Mouse (Mus musculus) heart, embryonic 10.5 days (tissue): Measurements from ENCODE around the gene Atp6v1fnb. TPM values are rescaled to one million over a fixed set of nuclear protein-coding genes. Genes with fewer than 3 reads are reported as not detected.

ENCODE experiments used
- DNase-seq: peaks from one replicate; pipeline ENCODE4 v3.0.0-alpha.2; 2017; ENCODE audit warnings: low spot score
- H3K27ac ChIP-seq: fragments of 300-500 bp; sonication (generic); 2 replicates; pipeline ENCODE4 v1.5.1; 2016; ENCODE audit warnings: mild to moderate bottlenecking
- H3K27me3 ChIP-seq: fragments of 300-500 bp; sonication (generic); 2 replicates; pipeline ENCODE4 v1.6.1; 2016; ENCODE audit warnings: mild to moderate bottlenecking; ENCODE audit not compliant: poor library complexity, insufficient read depth, severe bottlenecking
- H3K36me3 ChIP-seq: fragments of 300-500 bp; sonication (generic); 2 replicates; pipeline ENCODE4 v1.6.1; 2016; ENCODE audit warnings: mild to moderate bottlenecking, moderate library complexity
- H3K4me1 ChIP-seq: fragments of 300-500 bp; sonication (generic); 2 replicates; pipeline ENCODE4 v1.6.1; 2016; ENCODE audit warnings: mild to moderate bottlenecking
- H3K4me3 ChIP-seq: fragments of 300-500 bp; sonication (generic); 2 replicates; pipeline ENCODE4 v1.5.1; 2016; ENCODE audit warnings: mild to moderate bottlenecking, moderate library complexity
- H3K9me3 ChIP-seq: fragments of 300-500 bp; sonication (generic); 2 replicates; pipeline ENCODE4 v1.6.1; 2016; ENCODE audit warnings: mild to moderate bottlenecking, moderate library complexity
- WGBS: fragments of 180-500 bp; shearing (Covaris S2); methylation state at CpG from one replicate; pipeline ENCODE4 v1.1.7; 2016; 5-methylcytosine and 5-hydroxymethylcytosine counted together
- polyA plus RNA-seq: library from polyadenylated mRNA; unstranded; fragments of >200 nt; fragmentation: Nextera tagmentation; extraction: Ambion mirVana; gene quantifications from 2 replicates; pipeline ENCODE4 v1.2.1, GENCODE M21; 2016

Gene Atp6v1fnb
- polyA plus RNA-seq, 1 experiment from 2014 or later, result not detected

DNA sequence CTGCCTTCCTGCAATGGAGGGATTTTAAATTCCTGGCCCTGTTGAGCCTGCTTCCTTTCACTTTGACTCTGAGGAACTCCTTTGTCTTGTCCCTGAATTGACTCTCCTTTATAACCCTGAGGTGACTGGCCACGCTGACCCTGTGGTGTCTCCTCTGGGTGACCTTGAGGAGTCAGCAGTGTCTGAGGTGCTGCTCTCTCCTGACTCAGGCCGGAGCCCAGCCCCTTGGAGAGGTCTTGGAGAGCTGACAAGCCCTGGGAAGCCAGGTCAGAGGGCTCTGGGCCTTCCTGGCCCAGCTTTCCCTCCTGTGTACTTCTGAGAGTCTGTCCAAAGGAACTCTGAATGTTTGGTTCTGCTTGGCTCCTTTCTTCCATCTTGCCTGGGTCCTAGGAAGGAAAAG is 3.5 kb downstream of the Atp6v1fnb start:
- H3K9me3 ChIP-seq, result no peaks in the 10 kb centered on the region
- peaks cover 22% of the 10 kb centered on the region for H3K27me3 ChIP-seq
- WGBS, result 42% methylated on average over 2 of the region's 2 CpGs
- DNase-seq, result no peak
- peaks cover 20% of the 10 kb centered on the region for H3K4me1 ChIP-seq
- H3K27ac ChIP-seq, result peak overlapping the region; percentile 76
- peaks cover 23% of the 10 kb centered on the region for H3K36me3 ChIP-seq
- peak overlapping the region; percentile 66 for H3K4me3 ChIP-seq

- WGBS, result 90% methylated on average over 13 of the region's 13 CpGs
- DNase-seq, result no peak
Observed at GRCm38 (mm10) chr6:29482691-29483090, 11.5 kb downstream of the Atp6v1fnb start.

GRCm38 (mm10) chr6:29484716-29485559 is 13.7 kb downstream of the Atp6v1fnb start:
- peaks cover 42% of the 10 kb centered on the region for H3K27me3 ChIP-seq
- H3K4me1 ChIP-seq, result peaks cover 11% of the 10 kb centered on the region; the same call in 1 of the 2 replicates
- H3K4me3 ChIP-seq, result peak overlapping the region; percentile 60
- no peaks in the 10 kb centered on the region for H3K9me3 ChIP-seq
- 5% methylated on average over 26 of the region's 26 CpGs for whole genome bisulfite sequencing
- peak overlapping the region; percentile 75; the same call in 1 of the 2 replicates for H3K27ac ChIP-seq
- peak; percentile 93 for DNase-seq
- H3K36me3 ChIP-seq, result peaks cover 12% of the 10 kb centered on the region; the same call in 1 of the 2 replicates

More at GRCm38 (mm10) chr6:29482691-29483090, 11.5 kb downstream of the Atp6v1fnb start:
- H3K9me3 ChIP-seq, result no peaks in the 10 kb centered on the region
- peaks cover 11% of the 10 kb centered on the region for H3K4me1 ChIP-seq
- H3K36me3 ChIP-seq, result peaks cover 12% of the 10 kb centered on the region; the same call in 1 of the 2 replicates
- no peak overlapping the region for H3K4me3 ChIP-seq
- H3K27ac ChIP-seq, result no peak overlapping the region
- peaks cover 45% of the 10 kb centered on the region for H3K27me3 ChIP-seq

DNA sequence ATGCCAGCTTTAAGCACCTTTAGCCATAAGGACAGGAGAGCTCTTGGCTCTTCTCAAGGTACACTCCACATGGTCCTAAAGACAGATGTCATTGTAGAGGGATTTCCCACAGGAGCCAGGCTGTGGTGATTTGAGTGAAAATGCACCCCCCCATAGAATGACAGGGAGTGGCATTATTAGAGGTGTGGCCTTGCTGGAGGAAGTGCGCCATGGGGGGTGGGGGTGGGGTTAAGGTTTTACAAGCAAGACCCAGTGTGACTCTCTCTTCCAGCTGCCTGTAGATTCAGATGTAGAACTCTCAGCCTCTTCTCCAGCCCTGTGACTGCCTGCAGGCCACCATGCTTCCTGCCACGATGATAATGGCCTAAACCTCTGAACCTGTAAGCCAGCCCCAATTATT is 14.7 kb downstream of the Atp6v1fnb start:
- peaks cover 12% of the 10 kb centered on the region; the same call in 1 of the 2 replicates for H3K36me3 ChIP-seq
- 39% methylated on average over 2 of the region's 2 CpGs for WGBS
- H3K9me3 ChIP-seq, result no peaks in the 10 kb centered on the region
- H3K27ac ChIP-seq, result no peak overlapping the region
- no peak overlapping the region for H3K4me3 ChIP-seq
- DNase-seq, result no peak
- H3K27me3 ChIP-seq, result peaks cover 53% of the 10 kb centered on the region
- peaks cover 11% of the 10 kb centered on the region; the same call in 1 of the 2 replicates for H3K4me1 ChIP-seq

- 76% methylated on average over 4 of the region's 4 CpGs for WGBS
- H3K36me3 ChIP-seq, result peaks cover 34% of the 10 kb centered on the region
- H3K9me3 ChIP-seq, result no peaks in the 10 kb centered on the region
Observed at GRCm38 (mm10) chr6:29494101-29494500, 22.9 kb downstream of the Atp6v1fnb start.

GRCm38 (mm10) chr6:29496270-29496669 is 25.0 kb downstream of the Atp6v1fnb start:
- Histone ChIP-seq H3K4me1 (peaks cover 15% of the 10 kb centered on the region), H3K27ac (no peak overlapping the region), H3K36me3 (peaks cover 40% of the 10 kb centered on the region), H3K27me3 (peaks cover 69% of the 10 kb centered on the region), H3K9me3 (no peaks in the 10 kb centered on the region), H3K4me3 (peak overlapping the region; percentile 20)
- WGBS, result 14% methylated on average over 25 of the region's 25 CpGs
- DNase-seq, result no peak

More at GRCm38 (mm10) chr6:29494101-29494500, 22.9 kb downstream of the Atp6v1fnb start:
- Histone ChIP-seq H3K4me1 (peaks cover 12% of the 10 kb centered on the region), H3K4me3 (no peak overlapping the region), H3K27me3 (peaks cover 85% of the 10 kb centered on the region), H3K27ac (no peak overlapping the region)
- DNase-seq, result no peak

- WGBS, result 47% methylated on average over 2 of the region's 2 CpGs
- no peak overlapping the region for H3K27ac ChIP-seq
- no peak for DNase-seq
- peaks cover 38% of the 10 kb centered on the region for H3K36me3 ChIP-seq
- H3K4me3 ChIP-seq, result no peak overlapping the region
- peaks cover 56% of the 10 kb centered on the region for H3K27me3 ChIP-seq
- H3K4me1 ChIP-seq, result peaks cover 16% of the 10 kb centered on the region
- no peaks in the 10 kb centered on the region for H3K9me3 ChIP-seq
Observed at GRCm38 (mm10) chr6:29497791-29498190, 26.6 kb downstream of the Atp6v1fnb start.

- Histone ChIP-seq H3K4me1 (peaks cover 18% of the 10 kb centered on the region), H3K27me3 (peaks cover 50% of the 10 kb centered on the region), H3K27ac (no peak overlapping the region), H3K4me3 (no peak overlapping the region), H3K36me3 (peaks cover 35% of the 10 kb centered on the region), H3K9me3 (no peaks in the 10 kb centered on the region)
- DNase-seq, result no peak
- WGBS, result 72% methylated on average over 7 of the region's 7 CpGs
Observed at GRCm38 (mm10) chr6:29500177-29500576, 28.9 kb downstream of the Atp6v1fnb start.

GRCm38 (mm10) chr6:29500810-29501209 is 29.6 kb downstream of the Atp6v1fnb start:
- 80% methylated on average over 6 of the region's 6 CpGs for WGBS
- H3K4me3 ChIP-seq, result no peak overlapping the region
- H3K9me3 ChIP-seq, result no peaks in the 10 kb centered on the region
- H3K27ac ChIP-seq, result no peak overlapping the region; the same call in 1 of the 2 replicates
- H3K36me3 ChIP-seq, result peaks cover 32% of the 10 kb centered on the region
- DNase-seq, result no peak
- H3K27me3 ChIP-seq, result peaks cover 48% of the 10 kb centered on the region
- H3K4me1 ChIP-seq, result peaks cover 18% of the 10 kb centered on the region

DNA sequence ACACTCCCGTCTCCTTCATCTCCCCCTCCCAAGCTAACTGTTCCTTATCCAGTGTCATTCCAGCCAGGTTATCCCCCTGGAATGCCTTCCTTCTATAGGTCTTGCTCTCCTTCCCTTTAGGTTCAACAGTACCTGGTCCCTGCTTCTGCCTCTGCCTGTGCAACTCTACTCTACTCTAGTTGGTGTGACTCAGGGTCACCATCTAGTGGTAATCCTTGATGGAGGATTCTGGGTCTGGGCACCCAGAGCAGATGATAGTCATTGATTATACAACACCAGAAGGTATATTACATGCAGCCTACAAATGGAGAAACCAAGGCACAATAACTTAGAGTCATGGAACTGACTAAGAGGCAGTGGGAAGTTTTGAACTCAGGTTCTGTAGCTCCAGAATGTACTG is 30.4 kb downstream of the Atp6v1fnb start:
- no peak overlapping the region for H3K27ac ChIP-seq
- H3K36me3 ChIP-seq, result peaks cover 26% of the 10 kb centered on the region
- no peak overlapping the region for H3K4me3 ChIP-seq
- no peaks in the 10 kb centered on the region for H3K9me3 ChIP-seq
- no peak for DNase-seq
- WGBS, result 86% methylated on average over 1 of the region's 1 CpGs
- H3K27me3 ChIP-seq, result peaks cover 48% of the 10 kb centered on the region
- H3K4me1 ChIP-seq, result peaks cover 18% of the 10 kb centered on the region

DNA sequence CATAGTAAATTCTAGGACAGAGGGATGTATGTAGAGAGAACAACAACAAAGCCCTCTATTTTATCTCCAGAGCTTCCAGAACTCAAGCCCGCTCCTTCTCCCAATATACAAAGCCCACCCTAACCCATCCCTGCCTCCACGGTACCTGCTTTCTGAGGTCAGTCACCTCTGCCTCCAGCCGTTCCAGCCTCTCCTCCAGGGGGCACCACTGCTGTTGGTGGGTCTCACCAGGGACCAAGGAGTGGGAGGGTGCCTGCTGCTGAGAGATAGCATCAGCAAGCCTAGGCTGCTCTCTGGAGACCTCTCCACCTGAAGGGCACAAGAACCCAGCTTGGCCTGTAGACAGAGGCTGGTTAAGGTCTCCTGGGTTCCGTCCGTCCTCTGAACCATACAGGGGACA is 34.3 kb downstream of the Atp6v1fnb start:
- Histone ChIP-seq H3K4me3 (no peak overlapping the region), H3K4me1 (peaks cover 44% of the 10 kb centered on the region), H3K27ac (no peak overlapping the region), H3K36me3 (peaks cover 9% of the 10 kb centered on the region; the same call in 1 of the 2 replicates), H3K27me3 (peaks cover 50% of the 10 kb centered on the region), H3K9me3 (no peaks in the 10 kb centered on the region)
- 90% methylated on average over 5 of the region's 5 CpGs for WGBS
- DNase-seq, result no peak

GRCm38 (mm10) chr6:29506834-29507233 is 35.6 kb downstream of the Atp6v1fnb start:
- Histone ChIP-seq H3K36me3 (peaks cover 7% of the 10 kb centered on the region; the same call in 1 of the 2 replicates), H3K4me3 (peak overlapping the region; percentile 77), H3K9me3 (no peaks in the 10 kb centered on the region), H3K27me3 (peaks cover 50% of the 10 kb centered on the region), H3K27ac (peak overlapping the region; percentile 89), H3K4me1 (peaks cover 41% of the 10 kb centered on the region)
- WGBS, result 21% methylated on average over 8 of the region's 8 CpGs
- DNase-seq, result no peak
